Mouse (Mus musculus): ENCODE data around the gene Pkdrej.
"Not testable (repeated sequence)": the region's sequence is repeated elsewhere in the genome, so short reads cannot be mapped to it uniquely, and the experiment has no call there.

Gene Pkdrej

GRCm38 (mm10) chr15:85810462-85810805 is 11.1 kb downstream of the Pkdrej start:
- DNase-seq (ENCODE audit: low read depth): no peak

- no peak for DNase-seq (ENCODE audit: low read depth)
These were observed 12.4 kb downstream of the Pkdrej start for GRCm38 (mm10) chr15:85809091-85809490.

- DNase-seq (ENCODE audit: low read depth): no peak
These were observed 13.1 kb downstream of the Pkdrej start for GRCm38 (mm10) chr15:85808434-85808833.

- DNase-seq (ENCODE audit: low read depth): no peak
These were observed 13.5 kb downstream of the Pkdrej start for GRCm38 (mm10) chr15:85808031-85808430.

GRCm38 (mm10) chr15:85807404-85807803 is 14.1 kb downstream of the Pkdrej start:
- no peak for DNase-seq (ENCODE audit: low read depth)

GRCm38 (mm10) chr15:85806886-85807285 is 14.6 kb downstream of the Pkdrej start:
- no peak for DNase-seq (ENCODE audit: low read depth)

- DNase-seq (ENCODE audit: low read depth): no peak
These were observed 18.6 kb downstream of the Pkdrej start for GRCm38 (mm10) chr15:85802931-85803330.

GRCm38 (mm10) chr15:85798676-85799075 is 22.9 kb downstream of the Pkdrej start:
- DNase-seq (ENCODE audit: low read depth): no peak

GRCm38 (mm10) chr15:85795516-85795915 is 26.0 kb downstream of the Pkdrej start:
- no peak for DNase-seq (ENCODE audit: low read depth)

GRCm38 (mm10) chr15:85792819-85793218 is 28.7 kb downstream of the Pkdrej start:
- peak; percentile 20 for DNase-seq (ENCODE audit: low read depth)

GRCm38 (mm10) chr15:85791449-85791848 is 30.1 kb downstream of the Pkdrej start:
- no peak for DNase-seq (ENCODE audit: low read depth)

- no peak for DNase-seq (ENCODE audit: low read depth)
These were observed 32.9 kb downstream of the Pkdrej start for GRCm38 (mm10) chr15:85788633-85789032.

GRCm38 (mm10) chr15:85788051-85788450 is 33.5 kb downstream of the Pkdrej start:
- DNase-seq (ENCODE audit: low read depth): no peak

- no peak for DNase-seq (ENCODE audit: low read depth)
These were observed 34.1 kb downstream of the Pkdrej start for GRCm38 (mm10) chr15:85787482-85787881.

GRCm38 (mm10) chr15:85786711-85787110 is 34.8 kb downstream of the Pkdrej start:
- no peak for DNase-seq (ENCODE audit: low read depth)

GRCm38 (mm10) chr15:85784341-85784740 is 37.2 kb downstream of the Pkdrej start:
- DNase-seq (ENCODE audit: low read depth): no peak

GRCm38 (mm10) chr15:85783146-85783545 is 38.4 kb downstream of the Pkdrej start:
- DNase-seq (ENCODE audit: low read depth): no peak

GRCm38 (mm10) chr15:85778891-85779290 is 42.6 kb downstream of the Pkdrej start:
- DNase-seq (ENCODE audit: low read depth): not testable (repeated sequence)

GRCm38 (mm10) chr15:85776771-85777170 is 44.8 kb downstream of the Pkdrej start:
- no peak for DNase-seq (ENCODE audit: low read depth)

- no peak for DNase-seq (ENCODE audit: low read depth)
These were observed 45.3 kb downstream of the Pkdrej start for GRCm38 (mm10) chr15:85776241-85776640.

- no peak for DNase-seq (ENCODE audit: low read depth)
These were observed 46.5 kb downstream of the Pkdrej start for GRCm38 (mm10) chr15:85775001-85775400.

- no peak for DNase-seq (ENCODE audit: low read depth)
These were observed 47.1 kb downstream of the Pkdrej start for GRCm38 (mm10) chr15:85774419-85774818.

- no peak for DNase-seq (ENCODE audit: low read depth)
These were observed 49.3 kb downstream of the Pkdrej start for GRCm38 (mm10) chr15:85772146-85772740.

- DNase-seq (ENCODE audit: low read depth): no peak
These were observed 50.0 kb downstream of the Pkdrej start for GRCm38 (mm10) chr15:85771306-85772121.
